Comparison of ENCODE assay signal across 17 mouse cellular contexts in genomic region chrX:52699615-52700014, GRCm38 (mm10).
"Had no signal": no experiment of that assay in that cellular context is flagged by ENCODE, and none has a peak within 500 bp of the region (broad histone marks: within the 10 kb centered on the region; RNA-seq: fewer than 3 reads in every experiment).

No protein-coding gene starts in this region.

- H3K27ac ChIP-seq: left cerebral cortex, adult 2 months; liver, embryonic 13.5 days; macrophage; neural tube, embryonic 12.5 days; neural tube, embryonic 15.5 days; stomach, embryonic 15.5 days had no signal

- H3K9ac ChIP-seq: liver, embryonic 13.5 days; neural tube, embryonic 12.5 days; neural tube, embryonic 15.5 days; stomach, embryonic 15.5 days had no signal

- H3K4me2 ChIP-seq: liver, embryonic 13.5 days; midbrain, embryonic 11.5 days; neural tube, embryonic 12.5 days; neural tube, embryonic 15.5 days; stomach, embryonic 15.5 days had no signal

- DNase-seq: kidney, adult 18-20 months; kidney, adult 9 months; kidney, postnatal 25 days; layer of hippocampus, postnatal 36 days; liver, embryonic 13.5 days; lung, adult 2 months; midbrain, embryonic 14.5 days; right cerebral cortex, adult 18-20 months; right cerebral cortex, postnatal 14 days; right cerebral cortex, postnatal 4 days; thymus, postnatal 25 days had no signal

- H3K4me3 ChIP-seq: left cerebral cortex, adult 2 months; liver, embryonic 13.5 days; neural tube, embryonic 12.5 days; neural tube, embryonic 15.5 days; stomach, embryonic 15.5 days had no signal

- H3K27me3 ChIP-seq: liver, embryonic 13.5 days; neural tube, embryonic 12.5 days; neural tube, embryonic 15.5 days; stomach, embryonic 15.5 days had no signal

- H3K4me1 ChIP-seq: liver, embryonic 13.5 days; neural tube, embryonic 12.5 days; neural tube, embryonic 15.5 days; stomach, embryonic 15.5 days had no signal

- H3K36me3 ChIP-seq: liver, embryonic 13.5 days; neural tube, embryonic 12.5 days; neural tube, embryonic 15.5 days; stomach, embryonic 15.5 days had no signal

- H3K9me3 ChIP-seq: liver, embryonic 13.5 days; neural tube, embryonic 12.5 days; neural tube, embryonic 15.5 days; stomach, embryonic 15.5 days had no signal
